Mouse (Mus musculus): ENCODE results near the gene Tstd3.

- no peak for TF ChIP-seq EP300 (IDR thresholded peaks at IDR 0.05; ENCODE audit: low read length)
- TF ChIP-seq E2F4 (IDR thresholded peaks at IDR 0.05; ENCODE audit: insufficient replicate concordance, low read depth, low read length), result no peak
- no peak for TF ChIP-seq CTCF (conservative IDR thresholded peaks at IDR 0.05 in 1 of 2, IDR thresholded peaks at IDR 0.05 in 1 of 2; ENCODE audit: low read depth in 2 of 2, low read length in 2 of 2)
- TF ChIP-seq CHD2 (IDR thresholded peaks at IDR 0.05; ENCODE audit: low read length), result no peak
- TF ChIP-seq HCFC1 (IDR thresholded peaks at IDR 0.05; ENCODE audit: low read depth, low read length), result no peak
- TF ChIP-seq MAZ (IDR thresholded peaks at IDR 0.05; ENCODE audit: low read depth, low read length), result no peak
- TF ChIP-seq GABPA (IDR thresholded peaks at IDR 0.05; ENCODE audit: insufficient replicate concordance, low read depth, low read length), result no peak
- TF ChIP-seq USF2 (conservative IDR thresholded peaks at IDR 0.05; ENCODE audit: low read depth, low read length), result no peak
- TF ChIP-seq SMC3 (IDR thresholded peaks at IDR 0.05; ENCODE audit: low read depth, low read length), result no peak
- TF ChIP-seq CHD1 (IDR thresholded peaks at IDR 0.05; ENCODE audit: low read depth, low read length), result no peak
- no peak for TF ChIP-seq UBTF (IDR thresholded peaks at IDR 0.05; ENCODE audit: low read depth, low read length)
- TF ChIP-seq RCOR1 (conservative IDR thresholded peaks at IDR 0.05; ENCODE audit: low read depth, low read length), result no peak
- TF ChIP-seq ZC3H11A (IDR thresholded peaks at IDR 0.05; ENCODE audit: low read depth, low read length), result no peak
- TF ChIP-seq NELFE (IDR thresholded peaks at IDR 0.05; ENCODE audit: low read depth, low read length), result no peak
Measured at GRCm38 (mm10) chr4:21763827-21764226, 3.2 kb downstream of the Tstd3 start.
